Mouse (Mus musculus) retina, postnatal 1 day (tissue): ENCODE measurements around the gene Atpif1.

Source experiments
- DNase-seq: peaks from one replicate; pipeline ENCODE4 v3.0.0-alpha.2; 2012

Gene Atpif1

DNA sequence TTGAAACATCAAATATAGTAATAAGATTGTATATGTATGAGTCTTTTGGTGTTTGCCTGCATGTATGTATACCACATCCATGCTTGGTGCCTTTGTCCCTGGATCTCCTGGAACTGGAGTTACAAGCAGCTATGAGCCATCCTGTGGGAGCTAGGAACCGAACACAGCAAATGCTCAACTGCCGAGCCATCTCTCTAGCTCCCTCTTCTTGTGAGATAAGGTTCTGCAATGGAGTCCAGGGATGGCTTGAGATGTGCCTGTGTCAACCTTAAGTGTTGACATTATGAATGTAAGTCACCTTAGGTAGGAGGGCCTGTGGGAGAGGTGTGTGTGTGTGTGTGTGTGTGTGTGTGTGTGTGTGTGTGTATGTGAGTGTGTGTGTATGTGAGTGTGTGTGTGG lies 6.8 kb downstream of the Atpif1 start:
- peak; percentile 33 for DNase-seq

DNA sequence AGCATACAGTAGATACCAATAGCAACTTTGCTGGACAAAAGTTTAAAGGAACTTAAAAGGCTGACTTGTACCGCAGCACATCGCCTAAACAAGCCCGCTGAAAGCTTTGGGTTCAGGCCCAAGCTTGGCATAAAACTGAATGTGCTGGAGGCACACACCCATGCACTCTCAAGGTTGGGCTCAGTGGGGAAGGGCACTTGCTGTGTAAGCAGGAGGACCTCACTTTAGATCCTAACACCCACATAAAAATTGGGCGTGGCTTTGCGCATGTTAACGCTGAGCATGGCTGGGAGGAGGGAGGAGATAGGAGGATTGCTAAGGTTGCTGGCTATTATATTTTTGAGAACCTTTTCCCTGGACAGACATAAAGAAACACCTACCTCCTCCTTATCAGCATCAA lies 8.7 kb downstream of the Atpif1 start:
- DNase-seq = no peak

DNA sequence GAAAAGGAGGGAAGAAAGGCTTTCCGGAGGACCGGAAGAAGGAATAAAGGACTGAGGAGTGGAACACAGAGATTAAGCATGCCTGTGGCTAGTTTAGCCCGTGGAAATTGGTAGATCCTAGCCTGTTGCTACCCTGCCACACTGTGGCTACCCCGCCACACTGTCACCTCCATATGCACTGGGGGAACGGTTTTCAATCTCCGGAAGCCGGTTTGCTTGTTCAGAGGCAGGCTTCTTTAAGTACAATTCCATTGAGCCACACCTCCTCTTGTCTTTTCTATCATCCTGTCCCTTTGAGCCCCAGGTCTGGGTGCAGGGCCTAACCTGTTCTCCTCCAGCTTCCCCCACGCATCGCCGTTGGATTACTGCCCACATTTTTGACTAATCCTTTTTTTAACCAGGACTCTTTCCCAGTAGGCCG lies 9.1 kb downstream of the Atpif1 start:
- DNase-seq = no peak

DNA sequence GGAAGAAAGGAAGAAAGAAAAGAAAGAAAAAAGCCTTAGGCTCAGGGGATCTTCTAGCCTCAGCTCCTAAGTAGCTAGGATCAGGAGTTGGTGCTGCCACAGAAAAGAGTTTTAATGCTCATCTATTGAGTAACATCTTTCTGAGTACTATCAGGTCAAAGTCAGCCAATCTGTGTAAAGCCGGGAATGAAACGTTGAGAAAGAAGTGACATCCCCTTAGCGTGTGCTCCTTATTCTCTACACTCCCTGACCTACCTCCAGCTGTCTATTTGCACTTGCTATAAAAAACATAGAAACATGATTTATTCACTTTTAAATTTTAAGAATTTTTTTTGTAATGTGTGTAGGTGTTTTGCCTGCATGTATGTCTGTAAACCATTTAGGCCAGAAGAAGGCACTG lies 14.3 kb downstream of the Atpif1 start:
- DNase-seq = no peak

DNA sequence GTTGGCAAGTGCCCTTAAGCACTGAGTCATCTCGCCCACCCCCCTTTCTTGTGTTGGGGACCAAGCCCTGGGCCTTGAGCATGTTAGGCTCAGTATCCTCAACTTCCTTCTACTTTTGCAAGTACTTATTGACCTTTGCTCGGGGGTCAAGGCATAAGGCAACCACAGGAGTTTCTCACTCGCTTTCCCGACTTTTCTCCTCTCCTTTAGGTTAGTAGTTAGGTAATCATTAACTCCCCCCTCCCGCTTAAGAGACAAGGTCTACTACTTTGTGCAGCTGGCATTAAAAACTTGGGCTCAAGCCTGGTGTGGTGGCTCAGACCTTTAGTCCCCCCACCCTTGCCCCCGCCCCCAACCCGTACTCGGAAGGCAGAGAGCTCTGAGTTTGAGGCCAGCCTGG lies 15.4 kb downstream of the Atpif1 start:
- DNase-seq = no peak

DNA sequence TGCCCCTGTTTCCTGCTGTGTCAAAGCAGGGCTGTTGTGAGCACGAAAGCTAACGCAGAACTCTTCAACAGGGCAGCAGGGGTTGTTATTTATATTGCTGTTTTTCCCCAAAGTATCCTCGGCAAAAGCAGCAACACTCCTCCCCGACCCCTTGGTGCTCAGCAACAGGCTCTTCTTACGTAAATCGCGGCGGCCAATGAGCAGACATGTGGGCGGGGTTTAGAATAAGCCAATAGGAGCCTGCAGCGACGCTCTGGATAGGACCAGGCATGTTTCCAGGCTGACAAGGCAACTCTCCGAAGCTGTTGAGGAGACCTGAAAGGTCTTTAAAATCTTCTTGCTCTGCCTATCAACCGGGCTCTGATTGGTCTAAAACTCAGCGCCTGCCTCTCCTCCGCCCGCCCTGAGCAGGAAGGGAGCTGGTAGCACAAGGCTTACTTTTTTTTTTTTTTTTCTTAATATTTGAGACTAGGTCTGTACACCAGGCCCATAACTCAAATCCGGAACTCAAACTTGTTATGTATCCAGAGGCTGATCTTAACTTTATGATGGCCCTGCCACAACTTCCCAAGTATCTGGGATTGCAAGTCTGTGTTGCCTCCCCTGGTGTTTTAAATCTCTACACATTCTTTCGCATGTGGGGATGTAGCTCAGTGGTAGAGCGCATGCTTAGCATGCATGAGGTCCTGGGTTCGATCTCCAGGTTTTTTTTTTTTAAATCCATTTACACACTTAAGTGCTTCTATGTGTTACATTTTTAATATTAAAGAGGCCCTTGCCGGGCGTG lies 17.9 kb downstream of the Atpif1 start:
- peak; percentile 97 for DNase-seq

DNA sequence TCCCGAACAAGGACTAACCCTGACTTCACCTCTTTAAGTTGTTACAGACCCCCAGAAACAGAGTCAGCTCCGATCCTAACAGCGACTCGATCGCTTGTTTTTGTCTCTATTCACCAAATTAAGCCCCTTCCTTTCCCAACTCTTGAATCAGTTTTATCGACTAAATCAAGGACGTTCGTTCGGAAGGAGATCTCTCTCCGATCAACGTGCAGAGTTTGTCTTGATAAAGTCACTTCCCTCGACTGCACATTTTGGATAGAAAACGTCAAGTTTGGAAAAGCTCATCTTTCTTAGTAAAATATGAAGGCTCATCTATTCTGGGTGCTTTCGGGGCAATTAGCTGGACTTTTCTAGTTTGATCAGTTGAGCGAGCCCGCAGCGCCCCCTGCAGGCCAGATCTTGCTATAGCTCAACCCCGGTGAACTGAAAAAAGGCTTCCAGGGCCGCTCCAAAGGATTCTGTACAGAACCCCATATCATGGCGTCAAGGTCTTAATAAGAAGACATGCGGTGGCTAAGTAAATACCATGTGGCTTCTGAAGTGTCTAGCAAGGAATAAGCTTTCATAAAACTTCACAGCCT lies 18.8 kb downstream of the Atpif1 start:
- peak; percentile 87 for DNase-seq

DNA sequence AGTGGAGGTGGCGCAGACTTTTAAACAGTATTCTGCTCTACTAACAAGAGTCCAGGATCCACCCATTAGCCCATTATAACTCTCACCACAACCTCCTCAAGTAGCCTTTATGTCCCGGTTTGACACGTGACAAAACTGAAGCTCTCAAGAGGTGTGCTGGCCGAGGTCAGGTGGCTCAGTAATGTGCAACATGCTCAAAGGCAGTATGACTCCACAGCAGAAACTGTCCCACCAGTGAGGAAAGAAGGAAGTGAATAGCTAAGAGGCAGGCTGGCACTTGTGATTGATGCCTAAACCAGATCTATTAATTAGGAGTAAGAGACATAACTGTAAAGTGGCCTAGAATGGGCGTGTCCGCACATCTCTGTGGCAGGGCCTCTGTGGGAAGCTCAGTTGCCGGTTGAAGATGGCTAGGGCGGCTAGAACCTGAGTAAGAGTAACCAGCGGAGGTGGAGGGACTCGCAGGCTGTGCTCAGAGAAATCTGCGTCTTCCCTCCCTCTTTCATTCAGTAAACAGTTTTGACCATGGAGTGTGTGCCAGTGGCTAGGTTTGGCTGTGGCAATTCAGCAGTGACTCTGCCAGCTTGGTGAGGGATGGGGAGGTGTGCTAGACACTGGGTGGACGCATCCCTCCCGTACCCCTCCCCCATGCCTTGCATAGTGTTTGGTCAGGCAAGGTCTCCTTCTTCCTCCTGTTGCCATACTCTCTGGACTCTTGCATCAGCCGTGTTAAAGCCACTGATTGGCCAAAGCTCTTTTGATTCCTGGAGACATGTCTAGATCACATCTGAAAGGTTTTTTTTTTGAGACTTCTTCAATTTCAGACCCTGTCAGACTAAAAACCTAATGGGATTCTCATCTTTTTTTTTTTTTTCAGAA lies 19.8 kb downstream of the Atpif1 start:
- DNase-seq = peak; percentile 30

DNA sequence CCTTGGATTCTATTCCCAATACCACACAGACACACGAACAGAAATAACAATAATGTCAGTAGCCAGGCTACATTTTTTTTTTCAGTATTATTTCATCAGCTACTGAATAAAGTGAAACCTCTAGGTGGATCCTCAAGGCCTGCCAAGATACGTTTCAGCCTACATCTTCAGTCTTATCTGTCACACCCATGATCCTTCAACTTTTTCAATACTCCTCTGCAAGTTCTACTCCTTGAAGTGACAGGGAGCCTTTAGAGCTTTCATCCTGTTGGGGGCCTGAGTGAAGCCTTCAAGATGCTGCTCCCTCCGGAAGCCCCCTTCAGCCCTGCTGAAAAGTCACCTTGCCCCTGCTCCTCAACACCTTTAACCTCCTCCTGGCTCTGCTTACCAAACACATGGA lies 21.4 kb downstream of the Atpif1 start:
- DNase-seq = no peak

DNA sequence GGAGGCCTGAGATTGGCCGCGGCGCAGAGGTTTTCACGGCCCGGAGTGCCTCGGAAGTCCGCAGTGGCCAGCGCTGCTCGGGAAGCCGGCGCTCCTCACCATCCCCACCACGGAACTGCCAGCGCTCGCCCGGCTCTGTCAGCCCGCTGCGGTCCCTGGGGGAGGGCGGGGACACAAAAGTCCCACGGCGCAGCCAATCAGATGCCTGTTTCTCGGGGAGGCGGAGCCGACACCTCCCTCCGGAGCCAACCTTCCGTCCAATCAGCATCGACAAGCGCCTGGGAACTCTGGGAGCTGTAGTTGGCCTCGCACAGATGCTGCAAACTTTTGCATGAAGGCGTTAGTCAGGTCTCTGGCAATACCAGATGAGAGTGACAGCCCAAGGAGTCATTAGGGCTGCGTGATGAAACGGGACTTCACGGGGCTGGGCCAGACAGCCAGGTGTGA lies 23.1 kb downstream of the Atpif1 start, which contains the start of gene Sesn2:
Gene Sesn2, minus strand, starts transcription at position 150 of the 447 bp plus-strand sequence.
- DNase-seq = peak; percentile 98

DNA sequence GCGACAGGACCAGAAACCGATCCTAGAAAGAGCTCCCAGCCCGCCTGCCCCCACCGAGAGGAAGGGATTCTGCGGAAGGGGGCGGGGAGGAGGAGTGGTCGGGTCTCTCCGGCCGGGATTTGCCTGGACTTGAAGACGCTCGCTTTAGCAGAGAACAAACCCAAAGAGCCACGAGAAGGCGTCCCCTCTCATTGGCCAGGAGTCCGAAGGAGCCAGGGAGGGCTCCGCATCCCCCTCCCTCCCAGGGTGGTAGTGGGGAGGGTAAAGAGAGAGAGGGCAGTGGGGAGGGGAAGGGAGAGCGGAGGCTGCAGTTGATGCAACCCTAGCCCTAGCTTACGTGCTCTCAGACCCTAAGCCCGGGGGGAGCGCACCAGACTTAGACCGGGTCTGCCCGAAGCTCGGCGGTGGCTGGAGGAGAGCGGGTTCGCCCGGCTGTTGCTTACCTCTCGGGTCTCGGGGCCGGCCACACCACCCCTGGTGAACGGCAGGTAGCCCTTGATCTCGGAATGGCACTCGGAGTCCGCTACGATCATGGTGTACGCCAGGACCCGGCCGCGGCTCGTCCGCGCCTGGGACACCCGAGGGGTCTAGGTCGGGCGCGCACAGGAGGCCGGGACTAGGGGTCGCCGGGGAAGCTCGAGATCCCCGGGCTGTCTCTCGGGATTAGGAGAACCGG lies 23.7 kb downstream of the Atpif1 start:
- DNase-seq = peak; percentile 82

DNA sequence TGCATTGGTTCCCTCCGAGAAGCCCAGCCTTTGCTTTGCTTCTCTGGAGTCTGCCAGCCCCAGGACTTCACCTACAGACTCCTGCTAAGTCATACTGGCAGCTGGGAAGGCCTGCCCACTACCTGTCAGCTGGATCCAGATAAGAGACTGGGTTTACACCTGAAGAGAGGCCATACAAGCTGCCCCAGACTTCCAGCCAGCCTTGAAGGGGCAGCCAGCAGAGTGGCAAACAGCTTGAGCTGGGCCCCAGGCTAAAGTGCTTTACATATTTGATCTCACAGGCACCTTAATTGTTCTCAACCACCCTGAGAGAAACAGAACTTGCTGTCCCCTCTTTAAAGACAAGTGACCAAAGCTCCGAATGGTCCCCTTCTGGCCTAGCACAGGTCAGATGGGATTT lies 26.2 kb downstream of the Atpif1 start:
- DNase-seq = no peak

DNA sequence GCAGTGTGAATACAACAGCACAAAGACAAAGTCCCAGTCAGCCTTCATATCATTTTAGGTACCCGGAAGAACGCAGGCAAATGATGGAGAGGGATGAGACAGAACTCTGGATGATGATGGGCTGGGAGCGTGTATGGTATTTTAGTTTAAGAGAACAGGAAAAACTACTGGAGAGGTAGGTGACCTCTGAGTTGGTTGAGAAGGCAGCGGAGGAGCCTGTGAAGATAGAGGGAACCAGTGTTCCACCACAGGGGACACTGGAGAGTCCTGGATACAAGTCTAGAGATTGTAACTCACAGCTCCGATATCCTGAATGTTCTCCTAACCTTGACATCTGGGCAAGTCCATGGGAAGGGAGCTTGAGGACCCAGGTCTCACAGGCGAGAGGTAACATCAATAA lies 27.2 kb downstream of the Atpif1 start:
- DNase-seq = no peak

DNA sequence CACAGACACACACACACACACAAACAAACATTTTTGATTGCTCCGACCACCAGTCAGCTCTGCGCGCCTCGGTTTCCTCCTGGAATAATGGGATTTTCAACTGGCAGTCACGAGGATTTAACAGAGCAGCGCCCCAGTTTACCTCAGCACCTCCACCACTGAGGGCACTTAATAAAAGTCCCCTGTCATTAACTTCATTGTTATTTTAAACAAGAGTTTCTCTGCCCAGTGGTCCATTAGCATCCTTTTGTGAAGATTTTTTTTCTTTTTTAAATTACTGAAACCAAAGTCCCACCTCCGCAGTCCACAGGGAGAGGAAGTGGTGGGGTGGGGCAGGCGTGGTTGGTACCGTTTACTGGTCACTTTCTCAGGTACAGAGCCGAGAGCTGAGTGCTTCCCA lies 27.7 kb downstream of the Atpif1 start:
- DNase-seq = no peak

DNA sequence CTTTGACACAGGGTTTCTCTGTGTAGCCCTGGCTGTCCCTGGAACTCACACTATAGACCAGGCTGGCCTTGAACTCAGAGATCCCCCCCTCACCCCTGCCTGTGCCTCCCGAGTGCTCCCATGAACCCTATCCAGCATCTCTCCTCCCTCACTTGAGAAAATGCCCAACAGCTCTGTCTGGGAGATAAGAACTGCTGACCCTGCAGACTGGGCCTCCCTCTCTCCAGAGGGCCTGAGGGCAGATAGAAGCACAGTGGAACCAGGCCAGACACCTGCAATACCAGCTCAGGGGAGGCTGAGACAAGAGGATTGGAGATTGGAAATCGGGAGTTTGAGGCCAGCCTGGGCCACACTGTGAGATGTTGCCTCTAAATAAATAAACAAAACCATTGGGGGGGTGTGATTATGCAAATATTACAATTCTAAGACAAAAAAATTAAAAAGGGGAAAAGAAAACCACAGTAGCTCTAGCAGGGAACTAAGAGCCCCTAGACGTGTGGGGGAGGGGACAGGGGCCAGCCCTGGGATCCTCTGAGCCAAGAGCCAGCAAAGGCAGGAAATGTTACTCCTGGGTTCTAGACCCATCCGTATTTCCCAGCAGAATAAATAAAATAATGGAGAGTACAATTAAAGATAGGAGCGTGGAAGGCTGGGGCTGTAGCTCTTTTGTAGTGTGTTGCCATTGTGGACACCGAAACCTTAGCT lies 28.3 kb downstream of the Atpif1 start:
- no peak for DNase-seq

DNA sequence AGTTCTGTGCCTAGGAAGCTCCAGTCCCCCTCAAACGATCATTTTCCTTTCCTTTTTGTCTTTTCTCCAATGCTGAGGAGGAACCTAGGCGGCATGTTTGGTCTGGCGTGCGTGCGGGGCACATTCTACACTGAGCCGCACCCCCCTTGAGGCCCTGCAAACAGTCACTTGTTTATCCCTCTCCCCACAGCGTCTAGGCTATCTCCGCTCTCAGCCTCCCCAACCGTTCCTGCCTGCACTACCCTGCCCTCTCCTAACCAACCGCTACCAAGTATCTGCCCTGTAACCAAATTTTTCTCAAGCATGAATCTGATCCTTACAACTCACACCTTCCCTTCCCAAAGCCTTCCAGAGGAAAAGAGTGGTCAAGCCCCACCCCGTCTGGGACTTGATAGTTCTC lies 30.1 kb downstream of the Atpif1 start:
- no peak for DNase-seq

DNA sequence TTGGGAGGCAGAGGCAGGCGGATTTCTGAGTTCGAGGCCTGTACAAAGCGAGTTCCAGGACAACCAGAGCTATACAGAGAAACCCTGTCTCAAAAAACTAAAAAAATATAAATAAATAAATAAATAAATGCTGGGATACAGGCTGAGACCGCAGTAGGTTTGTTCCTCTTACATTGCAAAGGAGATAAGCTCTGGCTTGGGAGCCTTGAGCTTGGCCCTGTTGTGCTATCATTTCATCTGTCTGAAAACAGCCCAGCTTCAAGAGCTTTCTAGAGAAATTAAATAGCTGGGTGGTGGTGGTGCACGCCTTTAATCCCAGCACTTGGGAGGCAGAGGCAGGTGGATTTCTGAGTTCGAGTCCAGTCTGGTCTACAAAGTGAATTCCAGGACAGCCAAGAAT lies 31.8 kb downstream of the Atpif1 start:
- DNase-seq = no peak

DNA sequence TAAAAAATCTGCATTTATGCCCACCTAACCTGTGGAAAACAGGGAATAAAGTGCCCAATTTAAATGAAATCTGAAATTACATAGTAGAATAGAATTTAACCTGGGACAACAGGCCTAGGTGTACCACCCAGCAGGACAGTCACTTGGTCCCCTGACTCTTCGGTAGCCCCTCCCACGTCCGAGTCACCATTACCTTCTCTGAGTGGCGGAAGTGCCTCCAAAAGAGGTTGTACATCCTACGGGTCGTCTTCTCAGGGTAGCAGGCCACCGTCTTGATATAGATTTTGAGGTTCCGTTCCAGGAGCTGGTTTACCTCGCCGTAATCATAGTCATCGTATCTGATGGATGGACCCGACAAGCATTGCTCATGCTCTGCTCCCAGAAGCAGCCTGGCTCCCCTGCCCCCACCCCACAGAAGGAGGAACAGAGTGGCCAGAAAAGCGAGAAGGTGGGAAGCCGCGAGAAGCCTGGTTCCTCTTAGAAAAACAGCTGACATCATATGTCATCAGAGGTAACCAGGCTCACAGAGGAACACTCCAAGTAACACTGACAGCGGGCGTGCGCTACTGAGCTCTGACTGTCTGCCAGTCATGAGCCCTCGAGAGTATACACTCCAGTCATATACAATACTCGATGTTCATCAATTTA lies 39.1 kb downstream of the Atpif1 start:
- DNase-seq = no peak

DNA sequence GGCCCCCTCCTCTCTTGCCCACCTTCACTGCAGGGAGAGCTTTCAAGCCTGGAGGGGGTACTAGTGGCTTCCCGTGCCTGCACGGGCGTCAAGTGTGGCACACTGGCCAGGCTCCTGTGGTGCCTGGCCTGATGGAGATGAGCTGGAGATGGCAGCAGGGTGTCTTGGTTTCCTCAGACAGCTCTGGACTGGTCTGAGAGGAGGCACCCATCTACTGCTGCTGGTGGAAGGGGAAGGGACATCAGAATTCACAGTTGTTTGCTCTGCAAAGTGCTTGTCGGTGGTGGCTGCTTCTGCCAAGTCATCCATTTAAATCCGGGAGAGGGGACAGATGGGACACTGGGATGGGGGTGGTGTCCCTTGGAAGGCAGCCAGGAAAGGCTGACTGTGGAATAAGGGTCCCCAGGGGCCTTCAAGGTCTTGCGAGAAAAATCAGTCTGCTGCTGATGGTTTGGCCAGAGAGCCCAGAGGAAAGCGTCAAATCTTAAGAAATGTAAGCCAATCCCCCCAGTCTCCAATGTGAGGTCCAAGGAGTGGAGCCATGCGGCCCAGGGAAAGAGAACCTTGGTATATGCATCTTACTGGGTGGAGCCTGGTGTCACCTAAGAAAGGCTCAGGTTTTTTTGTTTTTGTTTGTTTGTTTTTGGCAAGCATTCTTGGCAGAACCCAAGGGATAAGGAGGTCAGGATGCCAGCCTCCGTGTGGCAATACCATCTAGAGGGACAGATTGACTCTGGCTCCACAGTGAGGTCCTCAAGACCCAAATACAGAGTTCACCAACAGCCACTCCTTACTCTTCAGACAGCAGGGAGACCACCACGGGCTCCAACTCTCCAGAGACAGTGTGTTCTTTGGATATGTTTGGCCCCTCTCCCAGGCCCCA lies 41.0 kb downstream of the Atpif1 start:
- DNase-seq = peak; percentile 68

DNA sequence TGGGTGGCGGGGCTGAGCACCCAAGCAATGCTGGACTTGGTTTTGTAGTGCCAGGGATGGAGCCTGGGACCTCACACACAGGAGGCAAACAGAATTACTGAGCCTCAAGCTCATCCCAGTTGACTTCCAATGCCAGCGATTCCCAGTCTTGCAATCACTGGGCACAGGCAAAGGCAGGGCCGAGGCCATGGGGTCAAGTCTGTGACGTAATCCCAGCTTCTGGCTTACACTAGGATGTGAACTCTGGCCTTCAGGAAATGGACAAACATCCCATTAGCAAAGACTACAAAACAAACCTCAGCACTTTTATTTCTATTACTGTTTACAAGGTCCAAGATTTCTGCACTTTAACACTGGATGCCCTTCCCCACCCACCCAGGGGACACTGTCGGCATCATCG lies 41.7 kb downstream of the Atpif1 start:
- DNase-seq = no peak

DNA sequence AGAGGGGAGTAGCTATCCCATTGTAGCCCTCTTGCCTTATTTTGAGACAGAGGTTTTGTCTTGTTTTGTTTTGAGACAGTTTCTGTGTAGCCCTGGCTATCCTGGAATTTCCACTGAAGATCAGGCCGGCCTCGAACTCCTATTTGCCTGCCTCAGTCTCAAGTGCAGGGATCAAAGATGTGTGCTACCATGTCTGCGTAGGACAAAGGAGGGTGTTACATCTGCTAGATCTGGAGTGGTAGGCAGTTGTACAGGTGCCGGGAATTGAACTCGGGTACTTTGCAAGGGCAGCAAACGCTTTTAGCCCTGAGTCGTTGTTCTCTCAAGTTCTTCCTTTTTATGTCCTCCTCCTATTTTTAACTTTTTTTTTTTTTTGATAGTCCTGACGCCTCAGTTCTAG lies 42.4 kb downstream of the Atpif1 start:
- no peak for DNase-seq
